Mouse (Mus musculus): ENCODE results near the gene Cnot2.

GRCm38 (mm10) chr10:116628926-116629325, 47.6 kb upstream of the Cnot2 start:
- no peak for TF ChIP-seq CTCF (IDR thresholded peaks at IDR 0.05; ENCODE audit: insufficient read depth, low read length)
- TF ChIP-seq POLR2A (IDR thresholded peaks at IDR 0.05; ENCODE audit: borderline replicate concordance, extremely low read depth, low read depth, low read length), result no peak
